Mouse (Mus musculus) stomach, postnatal 0 days (tissue): ENCODE results near the gene Pik3c2b. TPM values are rescaled to one million over a fixed set of nuclear protein-coding genes. Genes with fewer than 3 reads are reported as not detected.
A peak's percentile ranks its signal among the peaks of the same experiment; 100 is the strongest.
"Not testable (repeated sequence)": the region's sequence is repeated elsewhere in the genome, so short reads cannot be mapped to it uniquely, and the experiment has no call there.

ENCODE experiments used
- ATAC-seq: fragments of 200-750 bp; cut with Nextera tagmentation; 2 replicates; pipeline ENCODE4 v1.8.0; 2017; ENCODE audit not compliant: low FRiP score, low TSS enrichment
- DNase-seq: peaks from one replicate; pipeline ENCODE4 v3.0.0-alpha.2; 2016; ENCODE audit warnings: low spot score
- H3K27ac ChIP-seq: fragments of 300-500 bp; sonication (generic); replicated peaks from 2 replicates; pipeline ENCODE4 v1.5.1; 2014; ENCODE audit warnings: mild to moderate bottlenecking, control low read depth
- H3K27me3 ChIP-seq: fragments of 300-500 bp; sonication (generic); 2 replicates; pipeline ENCODE4 v1.6.1; 2014; ENCODE audit warnings: low read length; ENCODE audit not compliant: control insufficient read depth, insufficient read depth
- H3K36me3 ChIP-seq: fragments of 300-500 bp; sonication (generic); 2 replicates; pipeline ENCODE4 v1.6.1; 2014; ENCODE audit warnings: low read length, mixed read lengths; ENCODE audit not compliant: control insufficient read depth, insufficient read depth
- H3K4me1 ChIP-seq: fragments of 300-500 bp; sonication (generic); replicated peaks from 2 replicates; pipeline ENCODE4 v1.6.1; 2014; ENCODE audit warnings: antibody characterized with exemption; ENCODE audit not compliant: control insufficient read depth, insufficient read depth
- H3K4me2 ChIP-seq: fragments of 300-500 bp; sonication (generic); replicated peaks from 2 replicates; pipeline ENCODE4 v1.6.1; 2014; ENCODE audit warnings: low read depth, mild to moderate bottlenecking, control low read depth, moderate library complexity
- H3K4me3 ChIP-seq: fragments of 300-500 bp; sonication (generic); 2 replicates; pipeline ENCODE4 v1.5.1; 2014; ENCODE audit warnings: low read depth, low read length, control low read depth
- H3K9ac ChIP-seq: fragments of 300-500 bp; sonication (generic); 2 replicates; pipeline ENCODE4 v1.6.1; 2014; ENCODE audit warnings: mild to moderate bottlenecking, low read length, control low read depth, mixed read lengths
- H3K9me3 ChIP-seq: fragments of 300-500 bp; sonication (generic); 2 replicates; pipeline ENCODE4 v1.6.1; 2016; ENCODE audit warnings: low read length; ENCODE audit not compliant: control insufficient read depth
- CTCF ChIP-seq: IDR thresholded peaks from 2 replicates; pipeline ENCODE4 v1.5.1; 2016; ENCODE audit warnings: antibody characterized with exemption, low read depth, mild to moderate bottlenecking, moderate library complexity
- EP300 ChIP-seq: optimal IDR thresholded peaks from 2 replicates; pipeline ENCODE3; 2016; ENCODE audit warnings: antibody characterized with exemption
- WGBS: fragments of 180-500 bp; shearing (Covaris S2); extraction: QIAGEN DNeasy Blood & Tissue Kit; methylation state at CpG from one replicate; pipeline ENCODE4 v1.1.7; 2014; 5-methylcytosine and 5-hydroxymethylcytosine counted together
- polyA plus RNA-seq: library from polyadenylated mRNA; unstranded; fragments of >200 nt; fragmentation: Nextera tagmentation; extraction: Ambion mirVana; gene quantifications from 2 replicates; pipeline ENCODE4 v1.2.1, GENCODE M21; 2015

Pik3c2b gene
- polyA plus RNA-seq, 1 experiment from 2014 or later, result 4.2 TPM

DNA sequence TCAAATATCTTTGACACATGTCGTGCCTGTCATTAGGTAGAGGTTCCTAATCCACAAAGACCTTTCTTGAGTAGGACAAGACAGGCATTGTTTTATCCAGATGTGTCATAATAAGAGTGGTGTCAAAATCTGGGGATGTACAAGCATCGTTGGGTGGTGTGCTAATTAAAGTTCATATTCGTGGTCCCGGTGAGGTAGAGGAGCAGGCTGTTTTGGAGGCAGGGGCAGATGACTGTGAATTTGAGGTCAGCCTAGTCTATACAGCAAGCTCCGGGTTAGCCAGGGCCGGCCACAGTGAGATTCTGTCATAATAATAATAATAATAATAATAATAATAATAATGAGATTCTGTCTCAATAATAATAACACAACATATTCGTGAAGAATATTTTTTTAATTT, 21.0 kb upstream of the Pik3c2b start:
- Histone ChIP-seq H3K36me3 (no peaks in the 10 kb centered on the region), H3K27ac (no peak overlapping the region), H3K4me1 (peaks cover 3% of the 10 kb centered on the region; the same call in 1 of the 2 replicates), H3K27me3 (no peaks in the 10 kb centered on the region), H3K9me3 (no peaks in the 10 kb centered on the region), H3K4me2 (peak overlapping the region; percentile 58), H3K9ac (peak overlapping the region; percentile 97), H3K4me3 (peak overlapping the region; percentile 91)
- WGBS, result 27% methylated on average over 7 of the region's 7 CpGs
- ATAC-seq (no peak), DNase-seq (no peak)
- no peak for TF ChIP-seq CTCF
- TF ChIP-seq EP300, result no peak

DNA sequence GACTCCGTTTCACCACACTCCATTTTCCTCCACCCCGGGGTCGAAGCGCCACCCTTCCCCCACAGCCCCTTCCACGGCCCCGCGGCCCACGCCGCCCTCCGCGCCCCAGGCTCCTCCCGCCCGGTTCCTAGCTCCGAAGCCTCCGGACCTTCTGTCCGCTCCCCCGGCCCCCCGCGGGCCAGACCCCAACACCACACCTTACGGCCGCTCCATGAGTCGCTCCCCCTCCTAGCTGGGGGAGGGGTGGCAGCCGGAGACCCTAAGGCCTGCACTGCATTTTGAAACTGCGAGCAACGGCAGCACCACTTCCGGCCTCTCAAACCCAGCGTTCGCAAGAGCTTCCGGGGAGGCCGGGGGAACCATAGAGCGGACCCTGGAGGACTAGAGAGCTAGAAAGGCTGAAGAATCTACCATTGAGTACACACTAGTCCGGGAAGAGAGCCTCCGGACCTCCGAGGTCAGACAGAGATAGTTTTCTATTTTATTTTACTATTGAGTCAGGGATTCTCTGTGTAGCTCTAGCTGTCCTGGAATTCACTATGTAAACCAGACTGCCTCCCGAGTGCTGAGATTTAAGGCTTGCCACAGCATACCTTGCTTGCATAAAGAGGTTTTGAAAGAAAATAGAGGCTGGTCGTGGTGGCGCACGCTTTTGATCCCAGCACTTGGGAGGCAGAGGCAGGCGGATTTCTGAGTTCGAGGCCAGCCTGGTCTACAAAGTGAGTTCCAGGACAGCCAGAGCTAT, 20.2 kb upstream of the Pik3c2b start:
- Histone ChIP-seq H3K27me3 (no peaks in the 10 kb centered on the region), H3K9me3 (no peaks in the 10 kb centered on the region), H3K27ac (peak overlapping the region; percentile 93), H3K4me3 (peak overlapping the region; percentile 91), H3K36me3 (no peaks in the 10 kb centered on the region), H3K4me1 (peaks cover 3% of the 10 kb centered on the region; the same call in 1 of the 2 replicates), H3K9ac (peak overlapping the region; percentile 97), H3K4me2 (peak overlapping the region; percentile 58)
- DNase-seq (peak; percentile 92), ATAC-seq (peak; percentile 97)
- TF ChIP-seq EP300 (peak; percentile 73), CTCF (peak; percentile 16; the same call in 1 of the 2 replicates)
- WGBS, result under 1% methylated on average over 38 of the region's 40 CpGs

DNA sequence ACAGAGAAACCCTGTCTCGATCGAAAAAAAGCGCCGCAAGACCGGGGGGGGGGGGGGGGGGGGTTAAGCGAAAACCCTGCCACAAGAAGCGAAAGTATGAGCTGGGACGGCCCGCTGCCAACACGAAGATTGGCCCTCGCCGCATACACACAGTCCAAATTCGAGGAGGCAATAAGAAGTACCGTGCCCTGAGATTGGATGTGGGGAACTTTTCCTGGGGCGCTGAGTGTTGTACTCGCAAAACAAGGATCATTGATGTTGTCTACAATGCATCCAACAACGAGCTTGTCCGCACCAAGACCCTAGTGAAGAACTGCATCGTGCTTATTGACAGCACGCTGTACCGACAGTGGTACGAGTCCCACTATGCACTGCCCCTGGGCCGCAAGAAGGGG, 19.7 kb upstream of the Pik3c2b start:
- H3K9me3 ChIP-seq, H3K36me3 ChIP-seq, ATAC-seq, H3K4me1 ChIP-seq, H3K27me3 ChIP-seq, DNase-seq: not testable (repeated sequence)
- H3K9ac ChIP-seq, result peak overlapping the region; percentile 97; the same call in 1 of the 2 replicates
- 26% methylated on average over 19 of the region's 23 CpGs for WGBS
- peak overlapping the region; percentile 58; the same call in 1 of the 2 replicates for H3K4me2 ChIP-seq
- peak overlapping the region; percentile 91 for H3K4me3 ChIP-seq
- peak overlapping the region; percentile 93 for H3K27ac ChIP-seq

GRCm38 (mm10) chr1:133027126-133027525, 18.3 kb upstream of the Pik3c2b start:
- DNase-seq (no peak), ATAC-seq (no peak)
- WGBS, result 84% methylated on average over 2 of the region's 2 CpGs
- H3K9me3 ChIP-seq, result no peaks in the 10 kb centered on the region
- H3K36me3 ChIP-seq, result no peaks in the 10 kb centered on the region
- no peak for TF ChIP-seq CTCF
- no peak overlapping the region for H3K4me3 ChIP-seq
- H3K4me2 ChIP-seq, result no peak overlapping the region
- no peaks in the 10 kb centered on the region for H3K4me1 ChIP-seq
- no peak overlapping the region for H3K27ac ChIP-seq
- no peaks in the 10 kb centered on the region for H3K27me3 ChIP-seq
- H3K9ac ChIP-seq, result no peak overlapping the region

DNA sequence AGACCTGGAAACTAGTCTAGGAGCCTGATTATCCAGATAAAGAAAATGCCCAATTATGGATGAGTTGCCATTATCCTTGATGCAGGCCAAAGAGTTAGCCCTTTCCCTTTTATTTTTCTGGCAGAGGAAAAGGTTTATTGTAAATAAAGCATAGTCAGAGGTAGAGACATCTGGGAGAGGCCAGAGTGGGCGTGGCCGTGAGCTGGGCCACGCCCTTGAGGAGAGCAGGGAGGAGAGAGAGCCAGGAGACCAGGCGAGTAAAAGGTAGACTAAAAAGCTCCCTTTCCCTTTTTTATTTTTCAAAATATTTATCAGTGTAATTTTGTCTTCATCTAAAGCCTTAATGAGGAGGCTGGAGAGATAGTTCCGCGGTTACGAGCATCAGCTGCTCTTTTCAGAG, 17.5 kb upstream of the Pik3c2b start:
- ATAC-seq, result no peak
- H3K4me3 ChIP-seq, result no peak overlapping the region
- no peak for TF ChIP-seq EP300
- TF ChIP-seq CTCF, result no peak
- H3K9me3 ChIP-seq, result no peaks in the 10 kb centered on the region
- H3K27me3 ChIP-seq, result no peaks in the 10 kb centered on the region
- no peak overlapping the region for H3K4me2 ChIP-seq
- 36% methylated on average over 7 of the region's 7 CpGs for WGBS
- peak; percentile 67 for DNase-seq
- H3K36me3 ChIP-seq, result no peaks in the 10 kb centered on the region
- H3K9ac ChIP-seq, result no peak overlapping the region
- no peaks in the 10 kb centered on the region for H3K4me1 ChIP-seq
- H3K27ac ChIP-seq, result no peak overlapping the region

DNA sequence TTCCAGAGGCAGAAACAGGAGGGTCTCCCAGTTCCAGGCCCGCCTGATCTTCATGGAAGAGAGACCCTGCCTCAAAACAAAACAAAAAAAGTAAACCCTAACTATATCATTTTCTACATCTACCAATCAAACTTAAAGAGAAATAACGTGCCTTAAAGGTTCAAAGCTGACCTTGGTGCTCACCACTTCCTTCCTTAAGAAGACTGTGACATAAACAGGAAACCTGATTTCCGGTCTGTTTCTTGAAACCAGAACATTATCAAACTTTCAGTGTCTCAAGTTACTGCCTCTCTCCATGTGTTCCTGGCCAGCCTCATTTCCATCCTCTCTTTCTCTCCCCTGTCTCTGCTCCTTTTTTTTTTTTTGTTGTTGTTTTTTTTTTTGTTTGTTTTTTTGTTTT, 15.7 kb upstream of the Pik3c2b start:
- no peak for ATAC-seq
- TF ChIP-seq CTCF, result no peak
- TF ChIP-seq EP300, result no peak
- Histone ChIP-seq H3K36me3 (no peaks in the 10 kb centered on the region), H3K4me2 (no peak overlapping the region), H3K4me1 (no peaks in the 10 kb centered on the region), H3K27me3 (no peaks in the 10 kb centered on the region), H3K27ac (no peak overlapping the region), H3K9ac (no peak overlapping the region), H3K9me3 (no peaks in the 10 kb centered on the region), H3K4me3 (no peak overlapping the region)
- no peak for DNase-seq
- 76% methylated on average over 3 of the region's 3 CpGs for WGBS
